Mouse (Mus musculus): ENCODE measurements around the gene Gm28044. TPM values are rescaled to one million over a fixed set of nuclear protein-coding genes. Genes with fewer than 3 reads are reported as not detected.

Gm28044 gene
- total RNA-seq, 2 experiments from 2014 or later = 11.7 TPM; not detected in 1

Other genes with a start within 250 kb of the Gm28044 start
- gene Rslcan18, start 244.3 kb downstream of the Gm28044 start, total RNA-seq (2015; ENCODE audit: low replicate concordance) = not detected in 2 replicates
- 0.08 and 1.3 TPM in 2 replicates for gene Rslcan18, start 244.3 kb downstream of the Gm28044 start, total RNA-seq (2017; ENCODE audit: low replicate concordance)
- 1.1 TPM in 1 of 2 replicates, not detected in the other for gene Zfp759, start 238.9 kb downstream of the Gm28044 start, total RNA-seq (2015; ENCODE audit: low replicate concordance)
- gene Zfp759, start 238.9 kb downstream of the Gm28044 start, total RNA-seq (2017; ENCODE audit: low replicate concordance) = 0.51 and 2.9 TPM in 2 replicates
- gene Rsl1, start 187.4 kb downstream of the Gm28044 start, total RNA-seq (2015; ENCODE audit: low replicate concordance) = 3.2 and 5.0 TPM in 2 replicates
- 2.2 TPM in 1 of 2 replicates, not detected in the other for gene Rsl1, start 187.4 kb downstream of the Gm28044 start, total RNA-seq (2017; ENCODE audit: low replicate concordance)
- 4.6 TPM in 1 of 2 replicates, not detected in the other for gene Zfp455, start 166.0 kb downstream of the Gm28044 start, total RNA-seq (2015; ENCODE audit: low replicate concordance)
- 0.90 and 1.3 TPM in 2 replicates for gene Zfp455, start 166.0 kb downstream of the Gm28044 start, total RNA-seq (2017; ENCODE audit: low replicate concordance)
- gene Zfp458, start 82.1 kb downstream of the Gm28044 start, total RNA-seq (2015; ENCODE audit: low replicate concordance) = 0.36 and 0.42 TPM in 2 replicates
- 0.38 and 0.77 TPM in 2 replicates for gene Zfp458, start 82.1 kb downstream of the Gm28044 start, total RNA-seq (2017; ENCODE audit: low replicate concordance)
- not detected in 2 replicates for gene Zfp457, start 54.1 kb downstream of the Gm28044 start, total RNA-seq (2015; ENCODE audit: low replicate concordance)
- gene Zfp457, start 54.1 kb downstream of the Gm28044 start, total RNA-seq (2017; ENCODE audit: low replicate concordance) = 1.4 TPM in 1 of 2 replicates, not detected in the other
- 3.4 and 6.5 TPM in 2 replicates for gene Zfp595, start 28.0 kb downstream of the Gm28044 start, total RNA-seq (2015; ENCODE audit: low replicate concordance)
- 4.2 and 4.6 TPM in 2 replicates for gene Zfp595, start 28.0 kb downstream of the Gm28044 start, total RNA-seq (2017; ENCODE audit: low replicate concordance)
- gene Zfp953, start 69 bp upstream of the Gm28044 start, total RNA-seq (2015; ENCODE audit: low replicate concordance) = 0.84 and 4.7 TPM in 2 replicates
- 4.5 and 5.8 TPM in 2 replicates for gene Zfp953, start 69 bp upstream of the Gm28044 start, total RNA-seq (2017; ENCODE audit: low replicate concordance)
- not detected in 2 replicates for gene Gm28041, start 15.2 kb upstream of the Gm28044 start, total RNA-seq (2015; ENCODE audit: low replicate concordance)
- not detected in 2 replicates for gene Gm28041, start 15.2 kb upstream of the Gm28044 start, total RNA-seq (2017; ENCODE audit: low replicate concordance)
- 1.4 TPM in 1 of 2 replicates, not detected in the other for gene Zfp456, start 15.3 kb upstream of the Gm28044 start, total RNA-seq (2015; ENCODE audit: low replicate concordance)
- 4.7 TPM in 1 of 2 replicates, not detected in the other for gene Zfp456, start 15.3 kb upstream of the Gm28044 start, total RNA-seq (2017; ENCODE audit: low replicate concordance)
- not detected in 2 replicates for gene Zfp429, start 39.3 kb upstream of the Gm28044 start, total RNA-seq (2015; ENCODE audit: low replicate concordance)
- gene Zfp429, start 39.3 kb upstream of the Gm28044 start, total RNA-seq (2017; ENCODE audit: low replicate concordance) = 4.0 TPM in 1 of 2 replicates, not detected in the other
- not detected in 2 replicates for gene Zfp459, start 60.9 kb upstream of the Gm28044 start, total RNA-seq (2015; ENCODE audit: low replicate concordance)
- 0.13 TPM in 1 of 2 replicates, not detected in the other for gene Zfp459, start 60.9 kb upstream of the Gm28044 start, total RNA-seq (2017; ENCODE audit: low replicate concordance)
- 0.84 and 7.2 TPM in 2 replicates for gene Zfp874a, start 91.1 kb upstream of the Gm28044 start, total RNA-seq (2015; ENCODE audit: low replicate concordance)
- 3.4 and 4.9 TPM in 2 replicates for gene Zfp874a, start 91.1 kb upstream of the Gm28044 start, total RNA-seq (2017; ENCODE audit: low replicate concordance)
- gene Zfp874b, start 123.7 kb upstream of the Gm28044 start, total RNA-seq (2015; ENCODE audit: low replicate concordance) = 2.9 and 7.1 TPM in 2 replicates
- 4.6 and 5.7 TPM in 2 replicates for gene Zfp874b, start 123.7 kb upstream of the Gm28044 start, total RNA-seq (2017; ENCODE audit: low replicate concordance)
- 3.2 and 5.0 TPM in 2 replicates for gene Zfp58, start 140.0 kb upstream of the Gm28044 start, total RNA-seq (2015; ENCODE audit: low replicate concordance)
- gene Zfp58, start 140.0 kb upstream of the Gm28044 start, total RNA-seq (2017; ENCODE audit: low replicate concordance) = 1.8 TPM in 1 of 2 replicates, not detected in the other
- gene Gm26965, start 165.6 kb upstream of the Gm28044 start, total RNA-seq (2015; ENCODE audit: low replicate concordance) = not detected in 2 replicates
- not detected in 2 replicates for gene Gm26965, start 165.6 kb upstream of the Gm28044 start, total RNA-seq (2017; ENCODE audit: low replicate concordance)
- gene Zfp87, start 165.6 kb upstream of the Gm28044 start, total RNA-seq (2015; ENCODE audit: low replicate concordance) = 5.0 and 11.3 TPM in 2 replicates
- 2.0 and 6.7 TPM in 2 replicates for gene Zfp87, start 165.6 kb upstream of the Gm28044 start, total RNA-seq (2017; ENCODE audit: low replicate concordance)
- 5.8 and 9.2 TPM in 2 replicates for gene Zfp748, start 193.3 kb upstream of the Gm28044 start, total RNA-seq (2015; ENCODE audit: low replicate concordance)
- 4.2 and 7.1 TPM in 2 replicates for gene Zfp748, start 193.3 kb upstream of the Gm28044 start, total RNA-seq (2017; ENCODE audit: low replicate concordance)
- gene Zfp729b, start 249.2 kb upstream of the Gm28044 start, total RNA-seq (2015; ENCODE audit: low replicate concordance) = 4.2 and 6.5 TPM in 2 replicates
- 3.0 and 5.1 TPM in 2 replicates for gene Zfp729b, start 249.2 kb upstream of the Gm28044 start, total RNA-seq (2017; ENCODE audit: low replicate concordance)